Mouse (Mus musculus): ENCODE measurements at regions not wholly inside any gene's neighbourhood (a gene's known extent, or its start where the extent isn't known, plus 50 kb on each side); places are given as distances from the start of the nearest gene placed in this dataset.

DNA sequence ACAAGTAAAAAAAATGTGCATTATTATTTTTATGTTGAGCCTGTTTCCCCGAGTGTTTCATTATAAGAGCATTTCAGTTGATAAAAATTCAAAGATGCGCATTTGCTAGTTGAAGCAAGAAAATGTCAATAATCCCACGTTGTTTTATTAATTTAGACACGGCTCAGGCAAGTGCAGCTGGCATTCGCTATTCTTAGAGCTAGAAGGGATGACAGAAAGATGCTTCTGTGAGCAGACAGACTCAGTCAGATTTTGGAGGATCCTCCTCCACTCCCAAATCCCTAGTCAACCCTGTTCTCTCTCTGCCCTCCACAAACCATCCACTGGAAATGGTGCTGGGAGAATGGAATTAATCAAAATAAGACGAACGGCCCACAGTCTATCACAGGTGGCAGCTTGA lies 77.7 kb upstream of the Phyhipl start:
- Histone ChIP-seq H3K27ac (ENCODE audit: control insufficient read depth, low read depth, low read length) (no peak overlapping the region), H3K36me3 (ENCODE audit: control insufficient read depth in 1 of 2, insufficient read depth in 2 of 2, low read length in 2 of 2) (no peaks in the 10 kb centered on the region), H3K9me3 (replicated peaks; ENCODE audit: insufficient read depth, low read length) (no peaks in the 10 kb centered on the region), H3K4me3 (ENCODE audit: control insufficient read depth in 1 of 2, insufficient read depth in 1 of 2, low read depth in 2 of 2, low read length in 2 of 2) (no peak overlapping the region), H3K27me3 (ENCODE audit: control insufficient read depth in 1 of 2, insufficient read depth in 2 of 2, low read length in 2 of 2) (no peaks in the 10 kb centered on the region), H3K9ac (ENCODE audit: control insufficient read depth, low read depth, low read length, poor library complexity, severe bottlenecking) (no peak overlapping the region), H3K79me2 (ENCODE audit: control insufficient read depth, insufficient read depth, low read length, poor library complexity) (no peaks in the 10 kb centered on the region), H3K4me1 (ENCODE audit: control insufficient read depth in 1 of 2, insufficient read depth in 2 of 2, low read length in 2 of 2) (no peaks in the 10 kb centered on the region)
- TF ChIP-seq E2F4 (IDR thresholded peaks at IDR 0.05; ENCODE audit: borderline replicate concordance, low read depth, low read length) (no peak), NRF1 (IDR thresholded peaks at IDR 0.05; ENCODE audit: insufficient read depth, low read depth, low read length, poor library complexity, severe bottlenecking) (no peak), UBTF (IDR thresholded peaks at IDR 0.05; ENCODE audit: borderline replicate concordance, insufficient read depth, low read depth, low read length) (no peak), GATA1 (IDR thresholded peaks at IDR 0.05; ENCODE audit: low read depth, low read length) (no peak), ELF1 (IDR thresholded peaks at IDR 0.05; ENCODE audit: low read depth, low read length) (no peak), ZC3H11A (IDR thresholded peaks at IDR 0.05; ENCODE audit: low read depth, low read length) (no peak), MYC (IDR thresholded peaks at IDR 0.05; ENCODE audit: low read depth, low read length) (no peak), USF2 (IDR thresholded peaks at IDR 0.05; ENCODE audit: borderline replicate concordance in 1 of 2, insufficient read depth in 1 of 2, low read depth in 1 of 2, low read length in 2 of 2) (no peak), MXI1 (IDR thresholded peaks at IDR 0.05; ENCODE audit: low read depth, low read length) (no peak), POLR2AphosphoS5 (IDR thresholded peaks at IDR 0.05; ENCODE audit: borderline replicate concordance, low read depth, low read length) (no peak)
- DNase-seq (ENCODE audit: low read depth, low spot score) = no peak

DNA sequence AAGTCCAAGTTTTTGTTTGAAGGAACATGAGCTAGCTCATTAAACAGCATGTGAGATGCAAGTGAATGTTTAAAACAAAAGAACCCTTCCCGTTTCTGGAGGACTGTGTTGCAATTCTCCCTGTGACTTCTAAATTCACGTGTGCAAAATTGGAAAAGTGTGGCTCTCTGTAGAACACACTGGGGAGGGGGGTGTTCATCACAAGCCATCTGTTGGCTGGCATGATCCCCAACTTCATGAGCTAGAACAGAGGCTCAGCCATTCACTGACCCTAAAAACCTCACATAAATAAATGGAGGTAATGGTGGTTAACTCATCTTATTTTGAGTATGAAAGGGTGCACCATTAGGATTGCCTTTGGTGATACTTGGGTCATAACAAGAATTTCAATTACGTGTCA lies 69.3 kb upstream of the Phyhipl start:
- H3K9ac ChIP-seq (ENCODE audit: control insufficient read depth, low read depth, low read length, poor library complexity, severe bottlenecking) = no peak overlapping the region
- H3K4me3 ChIP-seq (ENCODE audit: control insufficient read depth in 1 of 2, insufficient read depth in 1 of 2, low read depth in 2 of 2, low read length in 2 of 2) = no peak overlapping the region
- no peaks in the 10 kb centered on the region for H3K9me3 ChIP-seq (replicated peaks; ENCODE audit: insufficient read depth, low read length)
- no peaks in the 10 kb centered on the region for H3K27me3 ChIP-seq (ENCODE audit: control insufficient read depth in 1 of 2, insufficient read depth in 2 of 2, low read length in 2 of 2)
- H3K36me3 ChIP-seq (ENCODE audit: control insufficient read depth in 1 of 2, insufficient read depth in 2 of 2, low read length in 2 of 2) = no peaks in the 10 kb centered on the region
- H3K79me2 ChIP-seq (ENCODE audit: control insufficient read depth, insufficient read depth, low read length, poor library complexity) = no peaks in the 10 kb centered on the region
- TF ChIP-seq POLR2AphosphoS5 (IDR thresholded peaks at IDR 0.05; ENCODE audit: borderline replicate concordance, low read depth, low read length) = no peak
- DNase-seq (ENCODE audit: low read depth, low spot score) = no peak
- no peaks in the 10 kb centered on the region for H3K4me1 ChIP-seq (ENCODE audit: control insufficient read depth in 1 of 2, insufficient read depth in 2 of 2, low read length in 2 of 2)
- H3K27ac ChIP-seq (ENCODE audit: control insufficient read depth, low read depth, low read length) = no peak overlapping the region

DNA sequence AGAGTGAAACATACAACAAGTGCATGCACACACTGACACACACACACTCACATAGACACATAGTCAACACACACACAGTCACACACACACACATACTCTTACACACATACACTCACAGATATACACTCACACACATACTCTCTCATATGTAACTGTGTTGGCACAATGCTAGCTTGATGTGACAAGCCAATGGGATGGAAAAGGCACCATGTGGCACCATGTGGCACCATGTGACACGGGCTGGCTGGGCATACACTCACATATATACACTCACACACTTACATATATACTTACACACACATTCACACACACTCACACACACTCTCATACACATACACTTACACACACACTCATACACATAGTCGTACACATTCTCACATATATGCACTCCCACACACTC lies 67.0 kb upstream of the Phyhipl start:
- H3K79me2 ChIP-seq (ENCODE audit: control insufficient read depth, insufficient read depth, low read length, poor library complexity) = no peaks in the 10 kb centered on the region
- no peaks in the 10 kb centered on the region for H3K9me3 ChIP-seq (replicated peaks; ENCODE audit: insufficient read depth, low read length)
- no peak overlapping the region for H3K27ac ChIP-seq (ENCODE audit: control insufficient read depth, low read depth, low read length)
- no peaks in the 10 kb centered on the region for H3K27me3 ChIP-seq (ENCODE audit: control insufficient read depth in 1 of 2, insufficient read depth in 2 of 2, low read length in 2 of 2)
- no peak for TF ChIP-seq USF1 (IDR thresholded peaks at IDR 0.05; ENCODE audit: low read depth, low read length)
- TF ChIP-seq POLR2AphosphoS5 (IDR thresholded peaks at IDR 0.05; ENCODE audit: borderline replicate concordance, low read depth, low read length) = no peak; the same call in 1 of the 2 replicates
- no peak for TF ChIP-seq E2F4 (IDR thresholded peaks at IDR 0.05; ENCODE audit: borderline replicate concordance, low read depth, low read length)
- TF ChIP-seq RAD21 (IDR thresholded peaks at IDR 0.05; ENCODE audit: low read depth, low read length) = no peak
- TF ChIP-seq MAX (IDR thresholded peaks at IDR 0.05; ENCODE audit: low read length) = no peak
- TF ChIP-seq ZNF384 (IDR thresholded peaks at IDR 0.05; ENCODE audit: low read depth, low read length) = no peak
- no peak for TF ChIP-seq ZKSCAN1 (IDR thresholded peaks at IDR 0.05; ENCODE audit: low read depth, low read length)
- TF ChIP-seq TAL1 (IDR thresholded peaks at IDR 0.05; ENCODE audit: low read length) = no peak
- TF ChIP-seq EP300 (IDR thresholded peaks at IDR 0.05; ENCODE audit: low read depth in 1 of 2, low read length in 2 of 2) = no peak
- TF ChIP-seq POLR2A (IDR thresholded peaks at IDR 0.05; ENCODE audit: control insufficient read depth in 1 of 2, insufficient read depth in 1 of 2, low read depth in 1 of 2, low read length in 2 of 2, poor library complexity in 1 of 2) = no peak
- no peak for TF ChIP-seq CHD2 (IDR thresholded peaks at IDR 0.05; ENCODE audit: low read length)
- TF ChIP-seq SMC3 (IDR thresholded peaks at IDR 0.05; ENCODE audit: low read depth, low read length) = no peak
- no peak for TF ChIP-seq BHLHE40 (IDR thresholded peaks at IDR 0.05; ENCODE audit: borderline replicate concordance, low read depth, low read length)
- TF ChIP-seq ELF1 (IDR thresholded peaks at IDR 0.05; ENCODE audit: low read depth, low read length) = no peak
- TF ChIP-seq TCF12 (IDR thresholded peaks at IDR 0.05; ENCODE audit: low read depth, low read length) = no peak
- TF ChIP-seq GATA1 (IDR thresholded peaks at IDR 0.05; ENCODE audit: low read depth, low read length) = no peak
- TF ChIP-seq POLR2AphosphoS2 (IDR thresholded peaks at IDR 0.05; ENCODE audit: low read length) = no peak
- TF ChIP-seq ETS1 (IDR thresholded peaks at IDR 0.05; ENCODE audit: low read depth, low read length) = no peak
- TF ChIP-seq TBP (IDR thresholded peaks at IDR 0.05; ENCODE audit: low read depth, low read length) = no peak
- TF ChIP-seq ZMIZ1 (IDR thresholded peaks at IDR 0.05; ENCODE audit: low read depth, low read length) = no peak
- no peaks in the 10 kb centered on the region for H3K36me3 ChIP-seq (ENCODE audit: control insufficient read depth in 1 of 2, insufficient read depth in 2 of 2, low read length in 2 of 2)
- no peak for DNase-seq (ENCODE audit: low read depth, low spot score)
- no peak overlapping the region for H3K9ac ChIP-seq (ENCODE audit: control insufficient read depth, low read depth, low read length, poor library complexity, severe bottlenecking)
- no peak overlapping the region for H3K4me3 ChIP-seq (ENCODE audit: control insufficient read depth in 1 of 2, insufficient read depth in 1 of 2, low read depth in 2 of 2, low read length in 2 of 2)
- H3K4me1 ChIP-seq (ENCODE audit: control insufficient read depth in 1 of 2, insufficient read depth in 2 of 2, low read length in 2 of 2) = no peaks in the 10 kb centered on the region

All from MEL (cell line).